Mouse (Mus musculus) central nervous system, embryonic 11.5 days (tissue): ENCODE measurements around the gene Wdr83os. TPM values are rescaled to one million over a fixed set of nuclear protein-coding genes. Genes with fewer than 3 reads are reported as not detected.

ENCODE experiments used
- polyA plus RNA-seq: library from polyadenylated mRNA; depleted of rRNA; stranded (reverse); fragments of >200 nt; gene quantifications from 2 replicates; pipeline ENCODE4 v1.2.3, GENCODE M21; 2012; rRNA removed

The Wdr83os gene
- polyA plus RNA-seq: 85.3 and 89.8 TPM in 2 replicates

GRCm38 (mm10) chr8:85080532-85081215, at the start of gene Wdr83os:
Wdr83os (plus strand) TSS chr8:85080740.

GRCm38 (mm10) chr8:85036718-85037365, 43.7 kb upstream of the Wdr83os start, which contains the start of gene Tnpo2:
Tnpo2 (plus strand) TSS chr8:85036915.

GRCm38 (mm10) chr8:85059879-85060616, 20.5 kb upstream of the Wdr83os start, which contains the start of gene Fbxw9:
Fbxw9 (plus strand) TSS chr8:85060055.

DNA sequence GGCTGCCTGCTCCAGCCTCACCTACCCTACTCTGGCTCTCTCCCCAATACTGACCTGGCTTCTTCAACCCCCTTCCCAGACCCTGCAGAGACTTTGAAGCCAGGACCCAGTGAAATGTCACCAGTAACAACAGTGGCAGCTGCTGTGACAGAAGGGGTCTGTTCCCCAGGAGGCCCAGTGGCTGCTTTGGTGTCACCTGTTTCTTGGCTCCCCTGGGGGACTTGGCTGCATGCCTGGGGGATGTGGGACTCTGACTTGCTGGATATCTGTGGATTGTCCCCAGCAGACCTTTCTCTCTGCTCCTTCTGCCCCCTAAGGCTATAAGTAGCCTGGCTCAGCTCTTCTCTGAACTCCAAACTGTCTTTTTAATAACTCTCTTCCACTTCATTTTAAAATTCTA, 12.6 kb upstream of the Wdr83os start, which contains the start of gene Gm5741:
Gm5741 (minus strand) TSS at position 1 of the 400 bp plus-strand sequence.

DNA sequence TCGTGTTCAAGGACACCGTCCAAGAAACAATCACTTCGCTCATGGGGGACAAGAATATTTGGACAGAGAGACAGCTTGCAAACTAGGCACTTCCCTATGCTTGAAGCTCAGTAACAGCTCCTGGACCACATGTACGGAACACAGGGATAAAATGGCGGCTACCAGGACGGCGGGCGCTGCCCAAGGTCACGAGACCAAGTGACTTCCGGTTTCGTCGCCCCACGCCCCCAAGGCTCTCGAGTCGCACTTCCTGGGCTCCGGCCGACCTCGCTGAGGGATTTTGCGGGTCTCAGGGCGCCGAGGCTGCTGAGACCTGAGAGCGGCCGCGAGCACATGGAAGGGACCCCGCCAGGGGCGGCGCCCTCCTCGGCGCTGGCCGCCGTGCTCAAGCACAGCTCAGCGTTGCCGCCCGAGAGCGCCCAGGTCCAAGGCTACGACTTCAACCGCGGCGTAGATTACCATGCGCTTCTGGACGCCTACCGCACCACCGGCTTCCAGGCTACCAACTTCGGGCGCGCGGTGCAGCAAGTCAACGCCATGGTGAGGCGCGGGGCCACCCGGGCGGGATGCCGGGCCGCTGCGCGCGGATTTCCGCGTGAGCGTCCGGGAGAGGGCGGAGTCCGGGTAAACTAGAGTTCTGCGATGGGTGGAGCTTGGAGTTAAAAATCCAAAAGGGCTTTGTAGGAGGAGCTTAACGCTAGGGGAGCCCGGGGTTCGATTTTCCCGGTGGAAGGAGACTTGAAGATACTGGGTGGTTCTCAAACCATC, 8.8 kb upstream of the Wdr83os start, which contains the start of gene Dhps:
Dhps (plus strand) TSS at position 244 of the 768 bp plus-strand sequence.

GRCm38 (mm10) chr8:85081216-85081555, 646 bp downstream of the Wdr83os start, which contains the start of gene Wdr83:
Wdr83 (minus strand) TSS chr8:85081306.

GRCm38 (mm10) chr8:85083108-85083813, 2.7 kb downstream of the Wdr83os start, which contains the start of gene Man2b1:
Man2b1 (plus strand) TSS chr8:85083270.

GRCm38 (mm10) chr8:85122995-85123394, 42.5 kb downstream of the Wdr83os start, which contains the start of gene Zfp791:
Zfp791 (minus strand) TSS chr8:85123095.

Other genes with a start within 250 kb of the Wdr83os start
- gene Gadd45gip1, start 249.2 kb upstream of the Wdr83os start, polyA plus RNA-seq: 29.3 and 32.5 TPM in 2 replicates
- gene Rad23a, start 240.1 kb upstream of the Wdr83os start, polyA plus RNA-seq: 65.7 and 76.9 TPM in 2 replicates
- 669 and 1,481 TPM in 2 replicates for gene Calr, start 233.8 kb upstream of the Wdr83os start, polyA plus RNA-seq
- 97.5 and 98.6 TPM in 2 replicates for gene Farsa, start 223.8 kb upstream of the Wdr83os start, polyA plus RNA-seq
- 38.7 and 41.1 TPM in 2 replicates for gene Syce2, start 208.6 kb upstream of the Wdr83os start, polyA plus RNA-seq
- 47.6 and 59.7 TPM in 2 replicates for gene Gcdh, start 186.8 kb upstream of the Wdr83os start, polyA plus RNA-seq
- gene Klf1, start 178.8 kb upstream of the Wdr83os start, polyA plus RNA-seq: 13.0 and 22.9 TPM in 2 replicates
- gene Dnase2a, start 172.2 kb upstream of the Wdr83os start, polyA plus RNA-seq: 8.9 and 10.6 TPM in 2 replicates
- gene Mast1, start 143.4 kb upstream of the Wdr83os start, polyA plus RNA-seq: 21.4 and 22.8 TPM in 2 replicates
- 1.1 TPM in 2 replicates for gene Rtbdn, start 133.7 kb upstream of the Wdr83os start, polyA plus RNA-seq
- gene Gm49661, start 111.3 kb upstream of the Wdr83os start, polyA plus RNA-seq: not detected in 2 replicates
- 836 and 1,138 TPM in 2 replicates for gene Prdx2, start 111.2 kb upstream of the Wdr83os start, polyA plus RNA-seq
- 85.7 and 158 TPM in 2 replicates for gene Rnaseh2a, start 111.0 kb upstream of the Wdr83os start, polyA plus RNA-seq
- gene Junb, start 102.0 kb upstream of the Wdr83os start, polyA plus RNA-seq: 3.7 and 3.8 TPM in 2 replicates
- 12.8 and 15.9 TPM in 2 replicates for gene Hook2, start 90.1 kb upstream of the Wdr83os start, polyA plus RNA-seq
- 0.04 TPM in 1 of 2 replicates, not detected in the other for gene Best2, start 66.2 kb upstream of the Wdr83os start, polyA plus RNA-seq
- 186 and 196 TPM in 2 replicates for gene Asna1, start 55.5 kb upstream of the Wdr83os start, polyA plus RNA-seq
- 185 and 357 TPM in 2 replicates for gene Trir, start 53.9 kb upstream of the Wdr83os start, polyA plus RNA-seq
- 72.4 and 83.1 TPM in 2 replicates for gene Tnpo2, start 43.8 kb upstream of the Wdr83os start, polyA plus RNA-seq
- gene Fbxw9, start 20.7 kb upstream of the Wdr83os start, polyA plus RNA-seq: 40.9 and 42.1 TPM in 2 replicates
- 0.71 and 0.82 TPM in 2 replicates for gene Gm5741, start 12.8 kb upstream of the Wdr83os start, polyA plus RNA-seq
- 44.7 and 49.4 TPM in 2 replicates for gene Dhps, start 9.0 kb upstream of the Wdr83os start, polyA plus RNA-seq
- gene Wdr83, start 566 bp downstream of the Wdr83os start, polyA plus RNA-seq: 72.7 and 84.7 TPM in 2 replicates
- gene Man2b1, start 2.5 kb downstream of the Wdr83os start, polyA plus RNA-seq: 18.3 and 21.6 TPM in 2 replicates
- gene Zfp791, start 42.4 kb downstream of the Wdr83os start, polyA plus RNA-seq: 1.3 and 2.0 TPM in 2 replicates
- gene Cks1brt, start 71.2 kb downstream of the Wdr83os start, polyA plus RNA-seq: not detected in 2 replicates
- not detected in 2 replicates for gene Olfr371, start 145.2 kb downstream of the Wdr83os start, polyA plus RNA-seq
- gene Orc6, start 218.9 kb downstream of the Wdr83os start, polyA plus RNA-seq: 112 and 144 TPM in 2 replicates
- gene Vps35, start 219.1 kb downstream of the Wdr83os start, polyA plus RNA-seq: 67.6 and 88.3 TPM in 2 replicates